19 mouse cellular contexts compared by ENCODE assay signal in the genomic region with DNA sequence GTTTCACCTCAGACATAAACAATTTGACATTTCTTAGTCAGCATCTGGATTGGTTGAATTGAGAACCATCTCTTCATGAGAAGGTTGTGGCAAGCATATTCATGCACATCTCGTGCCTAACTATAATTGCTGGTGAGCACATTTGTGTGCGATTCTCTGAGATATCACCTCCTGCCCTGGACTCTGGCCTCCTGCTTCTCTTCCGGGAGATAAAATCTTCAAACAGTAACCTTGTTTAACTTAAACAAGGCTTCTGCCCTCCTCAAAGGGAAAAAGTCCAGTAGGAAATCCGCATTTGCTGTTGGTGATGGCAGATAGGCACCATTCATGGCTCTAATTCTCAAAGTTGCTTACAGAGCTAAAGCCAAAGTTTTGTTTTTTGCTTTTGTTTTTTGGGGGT.
DNase-seq lines count a peak whose midpoint lies in the region; ATAC-seq and TF ChIP-seq lines count a peak whose summit lies in the region.
"Had no signal": no experiment of that assay in that cellular context is flagged by ENCODE, and none has a peak within 500 bp of the region (broad histone marks: within the 10 kb centered on the region; RNA-seq: fewer than 3 reads in every experiment).

No protein-coding gene starts in this region.

- H3K27ac ChIP-seq in lung, embryonic 14.5 days (ENCODE audit: low read depth), result no peak overlapping the region
- no peak overlapping the region for H3K27ac ChIP-seq in intestine, embryonic 16.5 days (ENCODE audit: low read length)
- H3K27ac ChIP-seq in liver, embryonic 13.5 days, result peak overlapping the region; percentile 15; the same call in 1 of the 2 replicates
- no peak overlapping the region for H3K27ac ChIP-seq in heart, embryonic 10.5 days
- H3K27ac ChIP-seq: embryonic facial prominence, embryonic 12.5 days; forebrain, embryonic 12.5 days; heart, adult 2 months; heart, embryonic 13.5 days had no signal

- H3K4me1 ChIP-seq in lung, embryonic 14.5 days (ENCODE audit: insufficient read depth), result no peaks in the 10 kb centered on the region
- H3K4me1 ChIP-seq in lung, adult 2 months (ENCODE audit: control insufficient read depth, insufficient read depth, low read length), result peaks cover 5% of the 10 kb centered on the region
- no peaks in the 10 kb centered on the region for H3K4me1 ChIP-seq in intestine, embryonic 16.5 days (ENCODE audit: control insufficient read depth, insufficient read depth, low read length)
- no peaks in the 10 kb centered on the region for H3K4me1 ChIP-seq in liver, embryonic 13.5 days (replicated peaks)
- no peaks in the 10 kb centered on the region for H3K4me1 ChIP-seq in heart, embryonic 10.5 days
- H3K4me1 ChIP-seq: embryonic facial prominence, embryonic 12.5 days; forebrain, embryonic 12.5 days; heart, embryonic 13.5 days had no signal

- no peak overlapping the region for H3K4me3 ChIP-seq in lung, embryonic 14.5 days (ENCODE audit: low read depth, low read length)
- H3K4me3 ChIP-seq in lung, adult 2 months (replicated peaks; ENCODE audit: extremely low read depth, low read depth, low read length), result no peak overlapping the region
- no peak overlapping the region for H3K4me3 ChIP-seq in intestine, embryonic 16.5 days (ENCODE audit: low read length)
- no peak overlapping the region for H3K4me3 ChIP-seq in liver, embryonic 13.5 days (replicated peaks)
- H3K4me3 ChIP-seq in heart, embryonic 10.5 days, result no peak overlapping the region
- H3K4me3 ChIP-seq: embryonic facial prominence, embryonic 12.5 days; forebrain, embryonic 12.5 days; heart, adult 2 months; heart, embryonic 13.5 days had no signal

- no peak overlapping the region for H3K9ac ChIP-seq in lung, embryonic 14.5 days
- no peak overlapping the region for H3K9ac ChIP-seq in intestine, embryonic 16.5 days (ENCODE audit: low read depth, low read length)
- no peak overlapping the region for H3K9ac ChIP-seq in liver, embryonic 13.5 days
- H3K9ac ChIP-seq: embryonic facial prominence, embryonic 12.5 days; forebrain, embryonic 12.5 days; heart, embryonic 13.5 days had no signal

- WGBS in lung, embryonic 14.5 days, result 21% methylated on average over 4 of the region's 4 CpGs
- WGBS in lung, adult 2 months, result 33% methylated on average over 4 of the region's 4 CpGs
- WGBS in intestine, embryonic 16.5 days, result 35% methylated on average over 4 of the region's 4 CpGs
- 34% methylated on average over 4 of the region's 4 CpGs for WGBS in liver, embryonic 13.5 days (ENCODE audit: insufficient replicate concordance)
- 49% methylated on average over 4 of the region's 4 CpGs for WGBS in heart, embryonic 10.5 days

- no peaks in the 10 kb centered on the region for H3K9me3 ChIP-seq in lung, embryonic 14.5 days (ENCODE audit: low read depth, low read length)
- H3K9me3 ChIP-seq in intestine, embryonic 16.5 days (ENCODE audit: control insufficient read depth, low read length), result no peaks in the 10 kb centered on the region
- H3K9me3 ChIP-seq in liver, embryonic 13.5 days (replicated peaks), result no peaks in the 10 kb centered on the region
- H3K9me3 ChIP-seq in heart, embryonic 10.5 days, result no peaks in the 10 kb centered on the region
- H3K9me3 ChIP-seq: embryonic facial prominence, embryonic 12.5 days; forebrain, embryonic 12.5 days; heart, embryonic 13.5 days had no signal

- peak; percentile 39 for DNase-seq in lung, embryonic 14.5 days
- no peak for DNase-seq in lung, adult 2 months
- DNase-seq in liver, embryonic 13.5 days, result no peak
- peak; percentile 37 for DNase-seq in lung, postnatal 25 days (ENCODE audit: low spot score)
- DNase-seq in ovary, postnatal 36 days (ENCODE audit: low spot score), result no peak
- DNase-seq in heart, embryonic 10.5 days (ENCODE audit: low spot score), result no peak
- DNase-seq in layer of hippocampus, adult 9-10 months (ENCODE audit: low spot score), result no peak
- DNase-seq: adrenal gland, adult 8-10 months; cerebellum, adult 11 months; cerebellum, adult 8-10 months; cerebellum, postnatal 14 days; gastrocnemius, postnatal 10 days; heart, adult 2 months; heart, postnatal 36 days had no signal

- no peaks in the 10 kb centered on the region for H3K27me3 ChIP-seq in lung, embryonic 14.5 days (ENCODE audit: insufficient read depth, low read length)
- no peaks in the 10 kb centered on the region for H3K27me3 ChIP-seq in intestine, embryonic 16.5 days (replicated peaks; ENCODE audit: control insufficient read depth, insufficient read depth, low read length)
- H3K27me3 ChIP-seq in liver, embryonic 13.5 days, result no peaks in the 10 kb centered on the region
- no peaks in the 10 kb centered on the region for H3K27me3 ChIP-seq in heart, embryonic 10.5 days (ENCODE audit: insufficient read depth, poor library complexity, severe bottlenecking)
- H3K27me3 ChIP-seq: embryonic facial prominence, embryonic 12.5 days; forebrain, embryonic 12.5 days; heart, embryonic 13.5 days had no signal

- TF ChIP-seq POLR2A in lung, adult 2 months (IDR thresholded peaks at IDR 0.05; ENCODE audit: borderline replicate concordance, extremely low read depth, low read depth, low read length), result no peak

- ATAC-seq in lung, embryonic 14.5 days (ENCODE audit: insufficient read depth), result no peak
- peak; percentile 85 for ATAC-seq in intestine, embryonic 16.5 days
- peak; percentile 57; the same call in 1 of the 2 replicates for ATAC-seq in liver, embryonic 13.5 days (ENCODE audit: low read depth)
- ATAC-seq: forebrain, embryonic 16.5 days had no signal

- no peaks in the 10 kb centered on the region for H3K36me3 ChIP-seq in lung, embryonic 14.5 days (ENCODE audit: insufficient read depth)
- no peaks in the 10 kb centered on the region for H3K36me3 ChIP-seq in intestine, embryonic 16.5 days (ENCODE audit: control insufficient read depth, insufficient read depth, low read length)
- H3K36me3 ChIP-seq in liver, embryonic 13.5 days, result no peaks in the 10 kb centered on the region
- no peaks in the 10 kb centered on the region for H3K36me3 ChIP-seq in heart, embryonic 10.5 days
- H3K36me3 ChIP-seq: embryonic facial prominence, embryonic 12.5 days; forebrain, embryonic 12.5 days; heart, embryonic 13.5 days had no signal

- no peak for TF ChIP-seq CTCF in lung, embryonic 14.5 days (IDR thresholded peaks at IDR 0.05; ENCODE audit: low read depth)
- no peak for TF ChIP-seq CTCF in lung, adult 2 months (IDR thresholded peaks at IDR 0.05; ENCODE audit: insufficient read depth, low read length)

- H3K4me2 ChIP-seq in lung, embryonic 14.5 days, result no peak overlapping the region
- no peak overlapping the region for H3K4me2 ChIP-seq in intestine, embryonic 16.5 days (ENCODE audit: low read depth, low read length)
- no peak overlapping the region for H3K4me2 ChIP-seq in liver, embryonic 13.5 days
- H3K4me2 ChIP-seq: embryonic facial prominence, embryonic 12.5 days; forebrain, embryonic 12.5 days; heart, embryonic 13.5 days had no signal

Comparison
In these comparisons a context has a peak if more than half of its experiments do, and no peak if none do; other contexts are left out.
1. DNase-seq: peak in lung, embryonic 14.5 days (single experiment) and lung, postnatal 25 days (single experiment); none in lung, adult 2 months (single experiment), liver, embryonic 13.5 days (single experiment), ovary, postnatal 36 days (single experiment), heart, embryonic 10.5 days (single experiment) and layer of hippocampus, adult 9-10 months (single experiment).